ENCODE assay signal across 22 mouse cellular contexts in the genomic region with DNA sequence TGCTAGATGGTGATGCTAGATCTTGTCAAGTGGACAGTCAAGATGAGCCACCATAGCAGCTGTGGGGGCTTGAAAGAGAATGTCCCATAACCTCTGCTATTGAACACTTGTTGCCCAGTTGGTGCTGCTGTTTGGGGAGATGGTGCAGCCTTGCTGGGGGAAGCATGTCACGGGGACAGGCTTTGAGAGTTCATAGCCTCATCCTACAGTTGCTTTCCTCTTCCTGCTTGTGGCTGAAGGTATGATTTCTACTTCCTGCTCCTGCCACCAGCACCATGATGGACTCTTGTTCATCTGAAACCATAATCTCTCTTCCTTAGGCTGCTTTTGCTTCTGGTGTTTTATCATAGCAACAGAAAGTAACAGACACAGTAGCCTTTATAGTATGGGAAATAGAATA. TPM values are rescaled to one million over a fixed set of nuclear protein-coding genes. Genes with fewer than 3 reads are reported as not detected.
A peak's percentile ranks its signal among the peaks of the same experiment; 100 is the strongest.
DNase-seq lines count a peak whose midpoint lies in the region; ATAC-seq and TF ChIP-seq lines count a peak whose summit lies in the region.
"Had no signal": no experiment of that assay in that cellular context is flagged by ENCODE, and none has a peak within 500 bp of the region (broad histone marks: within the 10 kb centered on the region; RNA-seq: fewer than 3 reads in every experiment).

No protein-coding gene starts in this region.

- H3K27ac ChIP-seq in liver, adult 2 months (replicated peaks; ENCODE audit: insufficient read depth, low read depth, low read length) = peak overlapping the region; percentile 38
- no peak overlapping the region for H3K27ac ChIP-seq in liver, embryonic 12.5 days
- H3K27ac ChIP-seq in CH12.LX (ENCODE audit: insufficient read depth, low read depth) = peak overlapping the region; percentile 2; the same call in 1 of the 2 replicates
- peak overlapping the region; percentile 93 for H3K27ac ChIP-seq in small intestine, adult 2 months (ENCODE audit: insufficient read depth, low read depth, low read length)
- H3K27ac ChIP-seq: embryonic facial prominence, embryonic 10.5 days; embryonic facial prominence, embryonic 12.5 days; forebrain, embryonic 13.5 days; forebrain, embryonic 15.5 days had no signal

- no peaks in the 10 kb centered on the region for H3K9me3 ChIP-seq in liver, embryonic 12.5 days (replicated peaks)
- no peaks in the 10 kb centered on the region for H3K9me3 ChIP-seq in CH12.LX (replicated peaks; ENCODE audit: low read length)
- H3K9me3 ChIP-seq: embryonic facial prominence, embryonic 10.5 days; embryonic facial prominence, embryonic 12.5 days; forebrain, embryonic 13.5 days; forebrain, embryonic 15.5 days had no signal

- 90% methylated on average over 1 of the region's 1 CpGs for WGBS in liver, adult 2 months
- 53% methylated on average over 1 of the region's 1 CpGs for whole genome bisulfite sequencing in liver, embryonic 12.5 days (ENCODE audit: insufficient replicate concordance)
- WGBS in small intestine, adult 2 months = 51% methylated on average over 1 of the region's 1 CpGs

- intact Hi-C loops in heart, postnatal 25 days (cut with DNase I) = no loop called here

- no peak for TF ChIP-seq RAD21 in CH12.LX (IDR thresholded peaks at IDR 0.05; ENCODE audit: low read depth, low read length)

- peak; percentile 64 for DNase-seq in heart, adult 11 months
- DNase-seq in heart, postnatal 25 days (ENCODE audit: low spot score) = no peak
- no peak for DNase-seq in liver, adult 2 months (ENCODE audit: extremely low read depth, low read depth, low spot score)
- no peak for DNase-seq in CH12.LX (ENCODE audit: extremely low read depth)
- DNase-seq in testis, postnatal 10 days (ENCODE audit: low spot score) = no peak
- DNase-seq in ovary, postnatal 14 days (ENCODE audit: low spot score) = no peak
- DNase-seq: adrenal gland, adult 2 months; adrenal gland, postnatal 10 days; adrenal gland, postnatal 25 days; B cell, adult 2 months; cerebellum, adult 11 months; cerebellum, adult 18-20 months; cerebellum, adult 8-10 months; cerebellum, postnatal 10 days; cerebellum, postnatal 25 days had no signal

- no peaks in the 10 kb centered on the region for H3K79me2 ChIP-seq in liver, adult 2 months (ENCODE audit: control insufficient read depth, insufficient read depth, low read length)
- no peaks in the 10 kb centered on the region for H3K79me2 ChIP-seq in CH12.LX (replicated peaks; ENCODE audit: control insufficient read depth, extremely low read depth, insufficient read depth, poor library complexity, severe bottlenecking)

- no peak for TF ChIP-seq POLR2A in liver, adult 2 months (IDR thresholded peaks at IDR 0.05; ENCODE audit: extremely low read depth, insufficient read depth, low read length)
- TF ChIP-seq POLR2A in CH12.LX (IDR thresholded peaks at IDR 0.05; ENCODE audit: low read depth, low read length) = no peak
- no peak for TF ChIP-seq POLR2A in small intestine, adult 2 months (IDR thresholded peaks at IDR 0.05; ENCODE audit: low read depth, low read length)

- TF ChIP-seq EP300 in CH12.LX (IDR thresholded peaks at IDR 0.05; ENCODE audit: low read length) = no peak

- no peak for TF ChIP-seq CTCF in liver, adult 2 months (IDR thresholded peaks at IDR 0.05; ENCODE audit: low read depth, low read length)
- no peak for TF ChIP-seq CTCF in CH12.LX (conservative IDR thresholded peaks at IDR 0.05 in 1 of 2, IDR thresholded peaks at IDR 0.05 in 1 of 2; ENCODE audit: low read depth in 2 of 2, low read length in 2 of 2)
- TF ChIP-seq CTCF in small intestine, adult 2 months (IDR thresholded peaks at IDR 0.05; ENCODE audit: extremely low read depth, insufficient read length, insufficient replicate concordance, low read depth, low read length) = no peak

- peaks cover 55% of the 10 kb centered on the region for H3K36me3 ChIP-seq in liver, adult 2 months (ENCODE audit: control insufficient read depth, insufficient read depth, low read length)
- peaks cover 82% of the 10 kb centered on the region for H3K36me3 ChIP-seq in liver, embryonic 12.5 days
- peaks cover 38 to 80% of the 10 kb centered on the region in 2 experiments for H3K36me3 ChIP-seq in CH12.LX (replicated peaks in 1 of 2; ENCODE audit: control insufficient read depth in 1 of 2, insufficient read depth in 1 of 2, low read length in 1 of 2)
- peaks cover 47% of the 10 kb centered on the region for H3K36me3 ChIP-seq in small intestine, adult 2 months (ENCODE audit: control insufficient read depth, insufficient read depth, low read length)
- H3K36me3 ChIP-seq: embryonic facial prominence, embryonic 12.5 days had no signal

- no peak overlapping the region for H3K4me2 ChIP-seq in liver, embryonic 12.5 days
- H3K4me2 ChIP-seq in CH12.LX (ENCODE audit: insufficient read depth, low read depth, poor library complexity, severe bottlenecking) = no peak overlapping the region
- H3K4me2 ChIP-seq: embryonic facial prominence, embryonic 12.5 days; forebrain, embryonic 13.5 days; forebrain, embryonic 15.5 days had no signal

- no peak for ATAC-seq in liver, embryonic 12.5 days
- ATAC-seq: CD4-positive, CD25-positive, alpha-beta regulatory T cell, adult 4 months; forebrain, embryonic 13.5 days; forebrain, embryonic 15.5 days had no signal

- H3K9ac ChIP-seq in liver, adult 2 months (ENCODE audit: low read depth, low read length) = no peak overlapping the region
- H3K9ac ChIP-seq in liver, embryonic 12.5 days = no peak overlapping the region
- no peak overlapping the region for H3K9ac ChIP-seq in CH12.LX (ENCODE audit: insufficient read depth, low read depth)
- H3K9ac ChIP-seq: embryonic facial prominence, embryonic 12.5 days; forebrain, embryonic 13.5 days; forebrain, embryonic 15.5 days had no signal

- no peak overlapping the region for H3K4me3 ChIP-seq in liver, adult 2 months (ENCODE audit: insufficient read depth, low read depth, low read length)
- H3K4me3 ChIP-seq in liver, embryonic 12.5 days = no peak overlapping the region
- no peak overlapping the region for H3K4me3 ChIP-seq in CH12.LX (replicated peaks in 1 of 3; ENCODE audit: low read depth in 2 of 3, low read length in 2 of 3, poor library complexity in 1 of 3)
- no peak overlapping the region for H3K4me3 ChIP-seq in small intestine, adult 2 months (ENCODE audit: low read depth, low read length)
- H3K4me3 ChIP-seq: embryonic facial prominence, embryonic 10.5 days; embryonic facial prominence, embryonic 12.5 days; forebrain, embryonic 13.5 days; forebrain, embryonic 15.5 days had no signal

- in situ Hi-C loops in CH12.LX (cut with MboI; ENCODE audit: low pct_ligation_motif_present, low pct_unique_long_range_greater_than_20kb, low sequenced_read_pairs) = no loop called here

- dilution Hi-C loops in CH12.LX (cut with MboI; ENCODE audit: extremely low pct_ligation_motif_present, extremely low pct_unique_long_range_greater_than_20kb, low sequenced_read_pairs) = no loop called here

- H3K27me3 ChIP-seq in liver, adult 2 months (ENCODE audit: control insufficient read depth, insufficient read depth, low read length) = no peaks in the 10 kb centered on the region
- no peaks in the 10 kb centered on the region for H3K27me3 ChIP-seq in liver, embryonic 12.5 days (replicated peaks)
- no peaks in the 10 kb centered on the region for H3K27me3 ChIP-seq in CH12.LX (replicated peaks)
- no peaks in the 10 kb centered on the region for H3K27me3 ChIP-seq in small intestine, adult 2 months (ENCODE audit: control insufficient read depth, insufficient read depth, low read length)
- H3K27me3 ChIP-seq: embryonic facial prominence, embryonic 12.5 days; forebrain, embryonic 13.5 days; forebrain, embryonic 15.5 days had no signal

- peaks cover 8% of the 10 kb centered on the region; the same call in 1 of the 2 replicates for H3K4me1 ChIP-seq in liver, adult 2 months (ENCODE audit: control insufficient read depth, insufficient read depth, low read length)
- H3K4me1 ChIP-seq in liver, embryonic 12.5 days = peaks cover 2% of the 10 kb centered on the region
- H3K4me1 ChIP-seq in CH12.LX (ENCODE audit: control insufficient read depth in 1 of 2, insufficient read depth in 2 of 2) = 0 out of 4 replicates have a peak, but pooled peaks cover 0 to 4% of the 10 kb centered on the region in 2 experiments
- peaks cover 13% of the 10 kb centered on the region; the same call in 1 of the 2 replicates for H3K4me1 ChIP-seq in small intestine, adult 2 months (ENCODE audit: control insufficient read depth, insufficient read depth, insufficient read length, low read length)
- H3K4me1 ChIP-seq: embryonic facial prominence, embryonic 10.5 days; embryonic facial prominence, embryonic 12.5 days; forebrain, embryonic 13.5 days; forebrain, embryonic 15.5 days had no signal

RNA-seq across cellular contexts. Expression of a gene that starts 12.1 kb away (rescaled TPM):
- total RNA-seq in heart, postnatal 25 days (2021) = 10 to 100 TPM; 19.5 to 22.1 TPM
- 20.4 and 23.2 TPM in 2 replicates for total RNA-seq in liver, adult 2 months (2014; rRNA removed)
- polyA plus RNA-seq in liver, adult 2 months (2012; rRNA removed) = 11.8 and 12.5 TPM in 2 replicates
- polyA plus RNA-seq in liver, embryonic 12.5 days (2016; fragmentation: Nextera tagmentation; extraction: Ambion mirVana) = 51.0 and 51.9 TPM in 2 replicates
- total RNA-seq in CH12.LX (2012; rRNA removed) = 33.5 and 42.8 TPM in 2 replicates
- 53.7 and 57.4 TPM in 2 replicates for total RNA-seq in CH12.LX (2014; rRNA removed)
- 42.4 and 42.9 TPM in 2 replicates for polyA plus RNA-seq in CH12.LX (2012; ENCODE audit: insufficient read length, low read depth)
- polyA plus RNA-seq in small intestine, adult 2 months (2012; rRNA removed) = 17.4 and 20.5 TPM in 2 replicates

RNA-seq across cellular contexts. Expression of a gene that starts 19.5 kb away (rescaled TPM):
- 100 to 1,000 TPM; 213 to 236 TPM for total RNA-seq in heart, postnatal 25 days (2021)
- total RNA-seq in liver, adult 2 months (2014; rRNA removed) = 61.9 and 75.3 TPM in 2 replicates
- polyA plus RNA-seq in liver, adult 2 months (2012; rRNA removed) = 16.3 and 18.5 TPM in 2 replicates
- 34.9 and 35.0 TPM in 2 replicates for polyA plus RNA-seq in liver, embryonic 12.5 days (2016; fragmentation: Nextera tagmentation; extraction: Ambion mirVana)
- total RNA-seq in CH12.LX (2012; rRNA removed) (47.1 and 47.8 TPM in 2 replicates), CH12.LX (2014; rRNA removed) (46.0 and 46.6 TPM in 2 replicates)
- 47.1 and 51.3 TPM in 2 replicates for polyA plus RNA-seq in CH12.LX (2012; ENCODE audit: insufficient read length, low read depth)
- polyA plus RNA-seq in small intestine, adult 2 months (2012; rRNA removed) = 2.4 and 6.7 TPM in 2 replicates

RNA-seq across cellular contexts. Expression of a gene that starts 56.9 kb away (rescaled TPM):
- total RNA-seq in heart, postnatal 25 days (2021) = 100 to 1,000 TPM; 102 to 106 TPM
- total RNA-seq in liver, adult 2 months (2014; rRNA removed) = 21.2 and 23.0 TPM in 2 replicates
- 25.1 and 27.8 TPM in 2 replicates for polyA plus RNA-seq in liver, adult 2 months (2012; rRNA removed)
- polyA plus RNA-seq in liver, embryonic 12.5 days (2016; fragmentation: Nextera tagmentation; extraction: Ambion mirVana) = 31.9 and 34.1 TPM in 2 replicates
- total RNA-seq in CH12.LX (2012; rRNA removed) (35.0 and 37.8 TPM in 2 replicates), CH12.LX (2014; rRNA removed) (31.9 and 37.9 TPM in 2 replicates)
- 23.6 and 35.5 TPM in 2 replicates for polyA plus RNA-seq in CH12.LX (2012; ENCODE audit: insufficient read length, low read depth)
- polyA plus RNA-seq in small intestine, adult 2 months (2012; rRNA removed) = 26.3 and 29.9 TPM in 2 replicates

RNA-seq across cellular contexts. Expression of a gene that starts 57.1 kb away (rescaled TPM):
- 1 to 10 TPM; 8.3 to 8.5 TPM for total RNA-seq in heart, postnatal 25 days (2021)
- total RNA-seq in liver, adult 2 months (2014; rRNA removed) = 0.09 and 0.13 TPM in 2 replicates
- 0.15 and 0.16 TPM in 2 replicates for polyA plus RNA-seq in liver, adult 2 months (2012; rRNA removed)
- polyA plus RNA-seq in liver, embryonic 12.5 days (2016; fragmentation: Nextera tagmentation; extraction: Ambion mirVana) = 2.3 and 2.4 TPM in 2 replicates
- total RNA-seq in CH12.LX (2012; rRNA removed) (0.98 and 1.0 TPM in 2 replicates), CH12.LX (2014; rRNA removed) (0.38 and 0.87 TPM in 2 replicates)
- polyA plus RNA-seq in CH12.LX (2012; ENCODE audit: insufficient read length, low read depth) = 0.80 and 1.00 TPM in 2 replicates
- 0.14 and 0.34 TPM in 2 replicates for polyA plus RNA-seq in small intestine, adult 2 months (2012; rRNA removed)
